Mouse (Mus musculus) spleen, postnatal 36 days (tissue): ENCODE measurements around the gene Nedd9.
A peak's percentile ranks its signal among the peaks of the same experiment; 100 is the strongest.

Source experiments
- DNase-seq, 2 experiments: peaks; one replicate each; pipeline ENCODE4 v3.0.0; 2022; ENCODE audit warnings: low spot score in 2 of 2, mixed read lengths in 1 of 2

The Nedd9 gene

DNA sequence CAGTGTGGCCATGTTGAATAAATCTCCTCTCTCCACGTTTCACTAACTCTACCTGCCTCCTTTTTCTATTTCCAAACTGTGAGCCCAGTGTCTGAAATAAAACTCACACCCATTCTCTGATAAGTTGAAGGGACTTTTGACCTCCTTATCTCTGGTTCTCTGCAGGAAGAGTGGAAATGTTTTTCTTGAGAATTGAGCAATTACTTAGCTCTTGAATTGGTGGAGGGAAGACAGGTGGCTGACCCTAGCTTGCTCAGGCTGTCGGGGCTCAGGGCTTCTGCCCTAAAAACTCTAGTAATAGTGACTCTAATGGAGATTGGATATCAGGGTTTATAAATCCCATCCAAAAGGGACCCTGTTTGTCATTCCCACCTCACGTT lies 143.3 kb downstream of the Nedd9 start:
- DNase-seq = no peak

- no peak for DNase-seq
These were observed 143.8 kb downstream of the Nedd9 start for GRCm38 (mm10) chr13:41343163-41343886.

GRCm38 (mm10) chr13:41341422-41341821 lies 145.7 kb downstream of the Nedd9 start:
- no peak for DNase-seq

GRCm38 (mm10) chr13:41339653-41340351 lies 147.4 kb downstream of the Nedd9 start:
- no peak for DNase-seq

GRCm38 (mm10) chr13:41339195-41339594 lies 148.0 kb downstream of the Nedd9 start:
- DNase-seq = no peak

GRCm38 (mm10) chr13:41337407-41337806 lies 149.8 kb downstream of the Nedd9 start:
- no peak for DNase-seq

GRCm38 (mm10) chr13:41336260-41336659 lies 150.9 kb downstream of the Nedd9 start:
- no peak for DNase-seq

GRCm38 (mm10) chr13:41335767-41336166 lies 151.4 kb downstream of the Nedd9 start:
- DNase-seq = no peak

GRCm38 (mm10) chr13:41334641-41335000 lies 152.5 kb downstream of the Nedd9 start:
- DNase-seq = no peak

GRCm38 (mm10) chr13:41333889-41334640 lies 153.1 kb downstream of the Nedd9 start:
- no peak for DNase-seq

GRCm38 (mm10) chr13:41331671-41332340 lies 155.4 kb downstream of the Nedd9 start:
- DNase-seq = no peak

GRCm38 (mm10) chr13:41330589-41331345 lies 156.4 kb downstream of the Nedd9 start:
- no peak for DNase-seq

GRCm38 (mm10) chr13:41330051-41330450 lies 157.1 kb downstream of the Nedd9 start:
- no peak for DNase-seq

GRCm38 (mm10) chr13:41328481-41328880 lies 158.7 kb downstream of the Nedd9 start:
- DNase-seq = no peak

- peak; percentile 20 to 22 for DNase-seq
These were observed 159.6 kb downstream of the Nedd9 start for GRCm38 (mm10) chr13:41327546-41327945.

DNA sequence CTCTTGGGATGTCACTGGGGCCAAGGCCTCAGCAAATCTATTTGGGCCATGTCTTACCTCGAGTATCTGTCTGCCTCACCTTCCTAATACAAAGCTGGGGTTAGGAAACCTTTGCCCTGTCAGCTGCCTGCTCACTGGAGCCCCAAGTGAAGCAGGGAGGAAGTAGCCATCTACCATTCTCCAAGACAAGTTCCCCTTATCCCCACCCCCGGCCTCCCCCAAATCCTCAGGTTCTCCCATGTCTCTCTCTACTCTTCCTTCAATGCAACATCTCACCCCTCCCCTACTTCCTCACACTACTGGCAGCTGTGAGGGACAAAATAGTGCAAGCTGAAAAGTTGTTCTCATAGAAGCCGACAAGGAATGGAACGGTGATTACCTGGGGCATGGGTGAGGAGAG lies 161.0 kb downstream of the Nedd9 start:
- DNase-seq = no peak

DNA sequence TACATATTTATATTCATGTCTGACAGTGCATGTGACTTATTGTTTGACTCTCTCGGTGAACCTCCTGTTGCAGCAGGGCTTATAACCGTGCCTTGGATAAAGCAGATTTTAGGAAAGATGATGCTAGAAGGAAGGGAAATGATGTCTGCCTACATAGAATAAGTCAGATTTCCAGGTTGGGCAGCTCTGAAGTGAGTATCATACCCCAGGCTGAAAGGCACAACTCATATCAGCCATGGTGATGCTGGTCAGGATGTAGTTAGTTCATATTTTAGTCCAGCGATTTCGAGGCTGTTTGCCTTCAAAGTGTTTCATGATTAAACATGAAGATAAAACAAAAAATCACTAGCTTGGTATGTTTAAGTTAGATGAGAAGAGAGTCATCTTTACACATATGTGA lies 161.8 kb downstream of the Nedd9 start:
- no peak for DNase-seq

DNA sequence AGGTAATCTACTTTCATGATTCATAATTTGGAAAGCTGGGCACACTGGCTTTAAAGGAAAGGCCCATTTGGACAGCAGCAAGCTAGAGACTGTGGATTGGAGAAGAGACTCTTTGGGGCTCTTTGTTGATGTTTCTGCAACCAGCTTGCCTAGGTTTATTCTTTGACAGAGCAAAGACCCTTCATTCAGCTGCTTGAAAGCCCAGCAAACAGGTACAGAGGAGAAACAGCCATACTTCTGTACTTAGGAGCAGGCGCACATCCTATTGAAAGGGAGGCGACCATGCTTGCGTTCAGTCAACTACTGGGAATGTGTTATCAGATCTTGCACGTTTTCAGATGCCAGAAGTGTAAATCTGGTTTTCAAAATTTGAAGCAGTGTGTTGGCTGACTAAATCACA lies 162.5 kb downstream of the Nedd9 start:
- DNase-seq = no peak

DNA sequence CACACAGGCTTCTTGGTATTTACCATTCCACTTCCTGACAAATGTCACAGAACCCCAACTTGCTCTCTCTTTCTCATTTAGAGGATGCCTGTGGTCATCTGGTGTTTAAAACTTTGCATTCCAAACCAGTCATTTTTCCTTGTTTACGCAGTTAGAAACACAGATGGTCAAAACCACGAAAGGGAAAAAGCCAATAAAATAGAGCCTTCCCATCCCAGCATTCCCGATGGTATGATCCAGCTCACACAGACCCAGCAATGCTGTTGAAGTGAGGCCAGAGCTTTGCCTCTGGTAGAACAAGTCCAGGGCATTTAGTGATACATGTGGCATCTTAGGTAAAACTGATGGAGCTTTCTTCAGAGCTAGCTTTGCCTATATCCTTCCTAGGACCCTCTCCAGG lies 165.7 kb downstream of the Nedd9 start:
- DNase-seq = no peak

- DNase-seq = no peak
These were observed 166.4 kb downstream of the Nedd9 start for GRCm38 (mm10) chr13:41320749-41321148.

DNA sequence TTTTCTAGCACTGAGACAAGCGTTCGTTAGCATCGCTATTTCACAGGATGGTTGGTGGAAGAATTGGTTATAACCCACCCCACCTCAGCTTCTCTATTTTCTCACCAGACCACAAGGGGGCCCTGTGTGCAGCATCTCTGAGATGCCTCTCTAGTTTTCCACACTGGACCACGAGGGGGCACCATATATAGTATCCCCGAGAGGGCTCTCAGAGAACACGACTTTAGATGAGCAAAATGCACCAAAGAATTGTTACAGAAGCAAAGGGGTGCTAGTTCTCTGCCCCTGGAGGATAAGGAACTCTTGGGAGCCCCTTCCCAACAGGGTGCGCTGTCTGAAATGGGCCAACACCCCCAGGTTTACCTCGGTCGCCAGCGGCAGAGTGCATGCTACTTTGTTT lies 184.4 kb downstream of the Nedd9 start:
- DNase-seq = peak; percentile 67 to 79
